Mouse (Mus musculus) erythroid progenitor cell, adult 5-6 weeks (primary cell): ENCODE results near the gene Fancc. TPM values are rescaled to one million over a fixed set of nuclear protein-coding genes. Genes with fewer than 3 reads are reported as not detected.

Experiments
- ATAC-seq: replicated peaks from 2 replicates; pipeline ENCODE4 v1.8.0; 2016; ENCODE audit warnings: moderate number of reproducible peaks, mild to moderate bottlenecking, moderate TSS enrichment, inconsistent platforms; ENCODE audit not compliant: poor library complexity, low FRiP score, severe bottlenecking
- total RNA-seq, 2 experiments: library from RNA; stranded (forward) in 1 of 2; stranded (reverse) in 1 of 2; fragments of 150-400 nt in 1 of 2; fragments of 186-747, 209-891 nt in 1 of 2; gene quantifications; 2 replicates each; pipeline versions ENCODE4 v1.2.3 to v1.2.4; 2015 to 2017; ENCODE audit warnings: low replicate concordance in 2 of 2

The Fancc gene
- total RNA-seq, 2 experiments from 2014 or later, result 21.4 to 24.1 TPM

DNA sequence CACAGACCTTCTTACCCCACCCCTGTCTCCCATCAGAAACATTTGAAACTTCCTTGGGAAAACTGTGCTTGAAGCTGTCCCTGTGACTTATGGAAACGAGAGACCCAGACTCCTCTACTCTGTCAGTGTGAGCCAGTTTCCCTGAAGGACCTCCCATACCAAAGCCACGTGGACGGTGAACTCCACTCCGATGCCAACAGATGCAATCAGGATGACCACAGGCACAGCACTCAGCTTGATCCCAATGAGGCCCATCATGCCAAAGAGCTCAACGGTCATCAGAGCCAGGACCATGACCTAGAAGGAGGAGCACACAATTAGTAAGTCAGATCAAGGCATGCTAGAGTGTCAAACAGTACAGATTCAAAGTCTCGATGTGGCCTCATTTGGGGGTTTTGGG is 23.0 kb upstream of the Fancc start:
- ATAC-seq, result no peak

GRCm38 (mm10) chr13:63516535-63516934 is 19.5 kb upstream of the Fancc start:
- ATAC-seq, result no peak

- ATAC-seq, result no peak
Observed at GRCm38 (mm10) chr13:63515542-63515941, 18.5 kb upstream of the Fancc start.

DNA sequence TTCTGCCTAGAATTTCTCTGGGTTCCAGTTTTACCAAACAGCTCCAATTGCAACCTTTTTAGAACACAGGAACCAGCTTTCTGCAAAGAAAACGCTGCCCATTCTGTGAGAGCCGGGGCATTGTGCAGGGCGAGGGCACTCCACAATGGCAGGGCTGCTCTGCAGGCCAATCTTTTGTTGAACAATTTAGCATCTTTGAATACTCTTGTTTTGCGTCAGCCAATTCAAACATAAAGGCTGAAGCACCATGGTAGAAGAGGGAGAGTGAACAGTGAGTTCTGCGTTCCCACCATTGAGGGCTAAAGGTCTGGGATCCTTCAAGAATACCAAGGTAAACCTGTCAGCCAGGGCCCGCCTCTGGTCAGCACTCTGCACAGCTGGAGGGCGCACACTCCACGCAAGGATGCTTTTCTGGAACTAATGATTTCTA is 17.9 kb upstream of the Fancc start:
- no peak for ATAC-seq

GRCm38 (mm10) chr13:63513374-63514098 is 16.5 kb upstream of the Fancc start:
- no peak for ATAC-seq

GRCm38 (mm10) chr13:63512411-63512810 is 15.3 kb upstream of the Fancc start:
- no peak for ATAC-seq

- ATAC-seq, result no peak
Observed at GRCm38 (mm10) chr13:63507821-63508220, 10.7 kb upstream of the Fancc start.

DNA sequence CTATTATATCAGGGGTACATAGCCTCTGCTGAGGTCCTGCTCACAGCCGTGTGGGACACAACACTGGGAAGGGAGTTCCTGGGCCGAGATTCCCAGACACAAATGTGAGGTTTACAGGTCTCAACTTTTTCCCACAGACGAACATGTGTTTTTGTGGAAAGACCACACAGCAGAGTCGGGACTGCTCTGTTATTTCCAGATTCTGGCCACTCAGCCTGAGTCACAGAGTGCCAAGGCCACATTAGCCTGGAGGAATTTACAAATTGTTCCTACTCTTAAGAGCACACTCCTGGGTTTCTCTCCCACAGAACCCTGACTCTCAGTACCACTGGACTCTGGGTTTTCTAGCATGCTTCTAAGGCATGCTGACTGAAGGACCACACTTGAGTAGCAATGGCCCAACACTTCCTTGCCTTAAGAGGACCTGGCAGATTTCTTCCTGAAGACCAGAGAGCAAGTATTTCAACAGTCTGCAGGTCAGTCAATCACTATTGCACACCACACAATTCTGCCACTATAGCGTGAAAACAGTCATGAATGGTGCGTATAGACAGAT is 10.0 kb upstream of the Fancc start:
- no peak for ATAC-seq

GRCm38 (mm10) chr13:63506364-63506763 is 9.3 kb upstream of the Fancc start:
- ATAC-seq, result no peak

GRCm38 (mm10) chr13:63502391-63502790 is 5.3 kb upstream of the Fancc start:
- no peak for ATAC-seq

- no peak for ATAC-seq
Observed at GRCm38 (mm10) chr13:63499489-63499888, 2.4 kb upstream of the Fancc start.

- no peak for ATAC-seq
Observed at GRCm38 (mm10) chr13:63487707-63488042, 9.4 kb downstream of the Fancc start.

DNA sequence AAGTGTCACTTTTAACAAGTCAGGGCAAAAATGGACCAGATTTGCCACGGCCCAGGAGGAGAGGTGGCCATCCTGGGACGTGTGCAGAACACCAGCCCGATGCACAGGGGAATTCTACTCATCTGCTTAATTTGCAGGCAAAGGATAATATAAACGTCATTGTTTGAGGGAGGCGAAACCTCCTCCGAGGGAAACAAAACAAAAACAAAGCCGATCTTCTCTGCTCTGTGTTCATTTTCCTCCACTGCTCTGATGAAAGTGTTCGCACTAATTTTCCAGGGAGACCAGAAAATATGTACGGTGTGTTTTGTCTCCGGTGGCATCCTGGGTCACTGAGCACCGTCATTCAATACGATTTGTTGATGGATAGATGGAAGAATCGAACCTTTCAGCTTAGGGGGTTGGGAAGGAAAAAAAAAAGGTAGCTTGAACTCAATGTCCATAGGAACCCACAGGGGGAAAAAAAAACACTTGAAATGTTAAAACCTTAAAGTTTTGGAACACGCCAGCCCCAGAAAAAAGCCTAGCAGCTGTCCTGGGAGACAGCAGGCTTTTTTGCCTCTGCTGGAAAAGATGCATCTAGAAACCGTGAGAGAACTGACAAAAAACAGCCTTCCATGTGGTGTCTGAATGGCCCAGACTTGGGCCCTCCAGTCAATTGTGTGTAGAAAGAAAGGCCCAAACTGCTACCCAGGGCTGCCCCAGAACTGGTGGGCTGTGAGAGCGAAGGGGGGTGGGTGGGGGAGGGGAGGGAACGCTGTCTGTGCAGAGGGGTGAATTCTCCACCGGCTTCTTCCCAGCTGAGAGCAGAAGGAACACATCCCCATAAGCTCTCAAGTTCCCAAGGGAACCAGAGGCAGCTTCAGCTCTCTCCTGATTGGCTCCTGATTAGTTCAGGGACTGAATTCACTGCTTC is 10.0 kb downstream of the Fancc start:
- no peak for ATAC-seq

DNA sequence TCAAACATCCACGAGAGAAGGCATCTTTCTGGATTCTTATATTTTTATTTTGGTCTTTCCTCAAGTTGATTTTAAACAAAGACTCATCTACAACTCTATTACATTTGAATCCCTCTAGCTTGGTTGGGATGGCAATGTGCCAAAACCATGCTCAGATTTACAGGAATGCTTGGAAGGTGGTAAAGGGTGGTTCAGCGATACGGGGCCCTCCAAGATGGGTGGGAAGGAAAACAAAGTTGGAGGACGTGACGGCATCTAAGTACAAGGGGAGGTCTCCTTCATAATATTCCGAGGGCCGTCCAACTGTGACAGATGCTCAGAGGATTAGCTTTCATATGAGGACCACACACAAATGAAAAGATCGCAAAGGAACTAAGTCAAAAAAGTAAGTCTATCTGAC is 21.7 kb downstream of the Fancc start:
- ATAC-seq, result no peak

- no peak for ATAC-seq
Observed at GRCm38 (mm10) chr13:63452898-63453297, 44.2 kb downstream of the Fancc start.

DNA sequence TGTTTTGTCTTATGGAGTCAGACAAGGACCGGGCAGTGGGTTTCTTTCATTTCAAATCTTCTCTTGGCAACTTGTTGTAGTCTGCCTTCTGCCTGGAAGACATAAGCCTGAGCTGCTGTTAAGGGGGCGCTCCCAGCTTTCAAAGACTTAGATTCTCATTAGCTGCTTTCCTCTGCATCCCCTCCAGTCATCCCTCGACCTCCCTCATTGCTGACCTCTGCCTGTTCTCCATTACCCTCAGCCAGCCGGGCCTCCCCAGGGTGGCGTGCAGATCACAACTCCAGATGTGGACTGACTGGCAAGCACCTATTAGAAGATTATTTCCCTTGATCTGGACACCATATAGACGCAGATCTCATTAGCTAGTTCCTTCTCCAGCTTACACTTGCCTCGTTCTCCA is 45.9 kb downstream of the Fancc start:
- no peak for ATAC-seq

DNA sequence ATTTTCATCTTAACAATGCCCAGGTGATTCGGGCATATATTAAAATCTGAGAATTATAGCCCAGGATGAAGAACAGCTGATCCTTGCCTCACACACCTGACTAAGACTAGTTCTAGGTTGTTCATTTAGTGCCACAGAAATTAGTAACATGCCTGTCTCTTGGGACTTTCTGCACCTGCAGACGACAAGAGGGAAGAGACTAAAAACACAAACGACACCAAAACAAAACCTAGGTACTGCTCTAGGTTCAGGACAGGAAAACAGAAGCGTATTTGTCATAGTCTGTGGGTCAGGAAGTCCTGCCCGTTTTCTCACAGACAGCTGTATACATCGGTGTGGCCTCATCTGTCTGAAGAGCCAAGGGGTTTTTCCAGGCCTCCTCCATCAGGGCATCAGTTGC is 51.7 kb downstream of the Fancc start:
- no peak for ATAC-seq

- no peak for ATAC-seq
Observed at GRCm38 (mm10) chr13:63432759-63433158, 64.3 kb downstream of the Fancc start.

GRCm38 (mm10) chr13:63431857-63432191 is 65.3 kb downstream of the Fancc start:
- ATAC-seq, result peak; percentile 32

- peak; percentile 91 for ATAC-seq
Observed at GRCm38 (mm10) chr13:63431030-63431856, 65.8 kb downstream of the Fancc start.
